In the genomic region with DNA sequence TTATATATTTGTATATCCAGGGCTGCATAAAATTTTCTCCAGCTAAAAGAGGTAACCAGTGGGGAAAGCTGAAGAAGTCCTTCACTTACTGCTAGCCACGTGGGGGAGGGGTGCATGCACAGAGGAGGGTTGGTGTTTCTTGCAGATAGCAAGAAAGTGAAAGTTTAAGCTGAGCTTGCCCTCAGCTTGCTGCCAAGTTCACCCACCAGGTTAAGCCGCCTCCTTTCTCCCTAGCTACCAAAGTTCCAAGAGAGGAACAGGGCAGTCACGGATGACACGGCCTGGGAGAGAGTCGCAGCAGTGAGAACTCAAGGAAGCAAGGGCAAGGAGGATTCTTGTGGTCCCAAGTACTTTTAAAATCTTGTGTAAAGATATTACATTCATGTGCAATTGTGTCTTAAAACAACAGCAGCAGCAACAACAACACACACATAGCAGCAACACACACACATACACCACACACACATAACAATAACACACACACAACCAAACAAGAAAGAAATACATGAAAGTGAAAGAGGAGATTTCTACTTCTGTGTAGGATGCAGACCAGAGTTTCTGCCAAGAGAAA, we compare ENCODE assay signal across 8 mouse cellular contexts. TPM values are rescaled to one million over a fixed set of nuclear protein-coding genes. Genes with fewer than 3 reads are reported as not detected.
DNase-seq lines count a peak whose midpoint lies in the region; ATAC-seq and TF ChIP-seq lines count a peak whose summit lies in the region.

No protein-coding gene starts in this region.

- no peak overlapping the region for H3K4me3 ChIP-seq in hindbrain, embryonic 10.5 days
- no peak overlapping the region for H3K4me3 ChIP-seq in hindbrain, embryonic 14.5 days (replicated peaks; ENCODE audit: low read length)
- H3K4me3 ChIP-seq in embryonic facial prominence, embryonic 14.5 days (ENCODE audit: low read depth, low read length) = 0 out of 2 replicates have a peak overlapping the region, but pooled peaks have one; percentile 10
- no peak overlapping the region for H3K4me3 ChIP-seq in myocyte
- H3K4me3 ChIP-seq in midbrain, embryonic 10.5 days = no peak overlapping the region

- no peaks in the 10 kb centered on the region for H3K79me2 ChIP-seq in myocyte (ENCODE audit: control insufficient read depth, insufficient read depth)

- no peak overlapping the region for H3K4me2 ChIP-seq in hindbrain, embryonic 14.5 days (replicated peaks)
- H3K4me2 ChIP-seq in embryonic facial prominence, embryonic 14.5 days (ENCODE audit: low read depth, low read length) = peak overlapping the region; percentile 50
- H3K4me2 ChIP-seq in myocyte (ENCODE audit: low read depth) = peak overlapping the region; percentile 37

- TF ChIP-seq POLR2A in myocyte (IDR thresholded peaks at IDR 0.05; ENCODE audit: insufficient read length, low read depth) = no peak

- H3K27me3 ChIP-seq in hindbrain, embryonic 10.5 days (ENCODE audit: insufficient read depth, poor library complexity, severe bottlenecking) = no peaks in the 10 kb centered on the region
- no peaks in the 10 kb centered on the region for H3K27me3 ChIP-seq in hindbrain, embryonic 14.5 days (ENCODE audit: control insufficient read depth, insufficient read depth, low read length)
- H3K27me3 ChIP-seq in embryonic facial prominence, embryonic 14.5 days (replicated peaks; ENCODE audit: control insufficient read depth, insufficient read depth, low read length) = no peaks in the 10 kb centered on the region
- H3K27me3 ChIP-seq in myocyte (ENCODE audit: control insufficient read depth, insufficient read depth, insufficient read length) = no peaks in the 10 kb centered on the region
- no peaks in the 10 kb centered on the region for H3K27me3 ChIP-seq in midbrain, embryonic 10.5 days (ENCODE audit: low read depth, poor library complexity, severe bottlenecking)

- H3K4me1 ChIP-seq in hindbrain, embryonic 10.5 days (replicated peaks) = peaks cover 16% of the 10 kb centered on the region
- H3K4me1 ChIP-seq in hindbrain, embryonic 14.5 days (replicated peaks; ENCODE audit: control insufficient read depth, insufficient read depth, low read length) = no peaks in the 10 kb centered on the region
- H3K4me1 ChIP-seq in embryonic facial prominence, embryonic 14.5 days (ENCODE audit: control insufficient read depth, insufficient read depth, low read length) = peaks cover 29% of the 10 kb centered on the region
- H3K4me1 ChIP-seq in midbrain, embryonic 10.5 days = peaks cover 24% of the 10 kb centered on the region

- no peak for ATAC-seq in hindbrain, embryonic 14.5 days (ENCODE audit: low FRiP score)
- ATAC-seq in embryonic facial prominence, embryonic 14.5 days (ENCODE audit: low read depth) = no peak
- ATAC-seq in monocyte, adult 5-6 weeks (replicated peaks; ENCODE audit: insufficient number of reproducible peaks, low FRiP score, low TSS enrichment, poor library complexity, severe bottlenecking) = no peak

- no peak overlapping the region for H3ac ChIP-seq in myocyte (ENCODE audit: control insufficient read depth, insufficient read length)

- DNase-seq in hindbrain, embryonic 10.5 days (ENCODE audit: low spot score) = no peak
- DNase-seq in hindbrain, embryonic 14.5 days (ENCODE audit: low spot score) = no peak
- DNase-seq in embryonic facial prominence, embryonic 14.5 days (ENCODE audit: low spot score) = no peak
- DNase-seq in kidney, postnatal 10 days = peak; percentile 79
- no peak for DNase-seq in midbrain, embryonic 10.5 days (ENCODE audit: low spot score)
- DNase-seq in neural tube, embryonic 10.5 days (ENCODE audit: extremely low spot score, low spot score) = no peak

- WGBS in hindbrain, embryonic 10.5 days = 54% methylated on average over 5 of the region's 5 CpGs
- WGBS in hindbrain, embryonic 14.5 days = 64% methylated on average over 5 of the region's 5 CpGs
- WGBS in embryonic facial prominence, embryonic 14.5 days = 33% methylated on average over 5 of the region's 5 CpGs
- 59% methylated on average over 5 of the region's 5 CpGs for WGBS in midbrain, embryonic 10.5 days

- no peak overlapping the region for H3K9ac ChIP-seq in hindbrain, embryonic 14.5 days
- H3K9ac ChIP-seq in embryonic facial prominence, embryonic 14.5 days (ENCODE audit: low read depth, low read length) = peak overlapping the region; percentile 45

- H3K36me3 ChIP-seq in hindbrain, embryonic 10.5 days = no peaks in the 10 kb centered on the region
- H3K36me3 ChIP-seq in hindbrain, embryonic 14.5 days (replicated peaks; ENCODE audit: control insufficient read depth, insufficient read depth) = no peaks in the 10 kb centered on the region
- no peaks in the 10 kb centered on the region for H3K36me3 ChIP-seq in embryonic facial prominence, embryonic 14.5 days (ENCODE audit: control insufficient read depth, insufficient read depth, low read length)
- no peaks in the 10 kb centered on the region for H3K36me3 ChIP-seq in myocyte (ENCODE audit: control insufficient read depth, insufficient read depth)
- H3K36me3 ChIP-seq in midbrain, embryonic 10.5 days = no peaks in the 10 kb centered on the region

- 0 out of 2 replicates have a peak overlapping the region, but pooled peaks have one; percentile 9 for H3K27ac ChIP-seq in hindbrain, embryonic 10.5 days
- no peak overlapping the region for H3K27ac ChIP-seq in hindbrain, embryonic 14.5 days
- peak overlapping the region; percentile 89 for H3K27ac ChIP-seq in embryonic facial prominence, embryonic 14.5 days (replicated peaks; ENCODE audit: low read depth, low read length)
- no peak overlapping the region; the same call in 1 of the 2 replicates for H3K27ac ChIP-seq in midbrain, embryonic 10.5 days (replicated peaks)

- H3K9me3 ChIP-seq in hindbrain, embryonic 10.5 days = 0 out of 2 replicates have a peak, but pooled peaks cover 5% of the 10 kb centered on the region
- 0 out of 2 replicates have a peak, but pooled peaks cover 3% of the 10 kb centered on the region for H3K9me3 ChIP-seq in hindbrain, embryonic 14.5 days (ENCODE audit: control insufficient read depth, low read length)
- H3K9me3 ChIP-seq in embryonic facial prominence, embryonic 14.5 days (ENCODE audit: control insufficient read depth, low read length) = no peaks in the 10 kb centered on the region
- peaks cover 3% of the 10 kb centered on the region for H3K9me3 ChIP-seq in midbrain, embryonic 10.5 days (replicated peaks)

TF ChIP-seq in myocyte, 11 proteins besides CTCF, POLR2A, EP300 and RAD21:
- TF ChIP-seq REST (IDR thresholded peaks at IDR 0.05; ENCODE audit: insufficient read depth, insufficient read length) (no peak), POLR2AphosphoS2 (IDR thresholded peaks at IDR 0.05; ENCODE audit: insufficient read length, low read depth) (no peak), CEBPB (IDR thresholded peaks at IDR 0.05; ENCODE audit: insufficient read depth, poor library complexity, severe bottlenecking) (no peak), E2F4 (IDR thresholded peaks at IDR 0.05; ENCODE audit: insufficient read depth) (no peak), MAX (IDR thresholded peaks at IDR 0.05; ENCODE audit: low read depth) (no peak), SRF (IDR thresholded peaks at IDR 0.05; ENCODE audit: control insufficient read depth, insufficient read length, low read depth) (no peak)

RNA-seq across cellular contexts. Expression of a gene that starts 57.8 kb away (rescaled TPM):
- polyA plus RNA-seq in hindbrain, embryonic 10.5 days (2016; fragmentation: Nextera tagmentation; extraction: Ambion mirVana) = 57.1 and 58.7 TPM in 2 replicates
- polyA plus RNA-seq in hindbrain, embryonic 14.5 days (2014; fragmentation: Nextera tagmentation; extraction: Ambion mirVana) = 24.3 and 25.8 TPM in 2 replicates
- polyA plus RNA-seq in embryonic facial prominence, embryonic 14.5 days (2014; fragmentation: Nextera tagmentation; extraction: Ambion mirVana) = 58.5 and 65.5 TPM in 2 replicates
- polyA plus RNA-seq in myocyte (2012; fragmentation: generic; extraction: Trizol) = 27.4 TPM
- 61.9 and 63.1 TPM in 2 replicates for polyA plus RNA-seq in midbrain, embryonic 10.5 days (2016; fragmentation: Nextera tagmentation; extraction: Ambion mirVana)
- 144 to 183 TPM (median 159 TPM) in 3 replicates for total RNA-seq in monocyte, adult 5-6 weeks (2017)

Comparison
In these comparisons a context has a peak if more than half of its experiments do, and no peak if none do; other contexts are left out.
1. H3K27ac ChIP-seq: peak in hindbrain, embryonic 10.5 days (single experiment) and embryonic facial prominence, embryonic 14.5 days (single experiment); none in hindbrain, embryonic 14.5 days (single experiment) and midbrain, embryonic 10.5 days (single experiment).